Mouse (Mus musculus): ENCODE measurements around the gene Actr5. TPM values are rescaled to one million over a fixed set of nuclear protein-coding genes. Genes with fewer than 3 reads are reported as not detected.

The Actr5 gene
- polyA plus RNA-seq, 1 experiment = 0.53 TPM

GRCm38 (mm10) chr2:158670571-158670970, 45.9 kb downstream of the Actr5 start:
- H3K36me3 ChIP-seq (ENCODE audit: control insufficient read depth) = no peaks in the 10 kb centered on the region
- no peak overlapping the region for H3K4me3 ChIP-seq (replicated peaks)
- peaks cover 51% of the 10 kb centered on the region for H3K27me3 ChIP-seq (ENCODE audit: control insufficient read depth)
- H3K4me1 ChIP-seq (ENCODE audit: control insufficient read depth) = no peaks in the 10 kb centered on the region
- TF ChIP-seq TAL1 (IDR thresholded peaks at IDR 0.05; ENCODE audit: low read length) = no peak
- TF ChIP-seq GATA1 (IDR thresholded peaks at IDR 0.05; ENCODE audit: low read length) = no peak
- no peaks in the 10 kb centered on the region for H3K9me3 ChIP-seq (ENCODE audit: control insufficient read depth, low read length)

GRCm38 (mm10) chr2:158672829-158673228, 48.1 kb downstream of the Actr5 start:
- H3K27me3 ChIP-seq (ENCODE audit: control insufficient read depth) = peaks cover 28% of the 10 kb centered on the region
- TF ChIP-seq GATA1 (IDR thresholded peaks at IDR 0.05; ENCODE audit: low read length) (no peak), TAL1 (IDR thresholded peaks at IDR 0.05; ENCODE audit: low read length) (no peak)
- H3K4me1 ChIP-seq (ENCODE audit: control insufficient read depth) = no peaks in the 10 kb centered on the region
- H3K4me3 ChIP-seq (replicated peaks) = no peak overlapping the region
- H3K36me3 ChIP-seq (ENCODE audit: control insufficient read depth) = no peaks in the 10 kb centered on the region
- no peaks in the 10 kb centered on the region for H3K9me3 ChIP-seq (ENCODE audit: control insufficient read depth, low read length)

- no peaks in the 10 kb centered on the region for H3K4me1 ChIP-seq (ENCODE audit: control insufficient read depth)
- H3K27me3 ChIP-seq (ENCODE audit: control insufficient read depth) = peaks cover 21% of the 10 kb centered on the region
- TF ChIP-seq TAL1 (IDR thresholded peaks at IDR 0.05; ENCODE audit: low read length) (no peak), GATA1 (IDR thresholded peaks at IDR 0.05; ENCODE audit: low read length) (no peak)
- H3K36me3 ChIP-seq (ENCODE audit: control insufficient read depth) = no peaks in the 10 kb centered on the region
- no peak overlapping the region for H3K4me3 ChIP-seq (replicated peaks)
- no peaks in the 10 kb centered on the region for H3K9me3 ChIP-seq (ENCODE audit: control insufficient read depth, low read length)
Observed at GRCm38 (mm10) chr2:158673493-158673892, 48.8 kb downstream of the Actr5 start.

GRCm38 (mm10) chr2:158674131-158674530, 49.4 kb downstream of the Actr5 start:
- no peaks in the 10 kb centered on the region for H3K4me1 ChIP-seq (ENCODE audit: control insufficient read depth)
- peaks cover 15% of the 10 kb centered on the region for H3K27me3 ChIP-seq (ENCODE audit: control insufficient read depth)
- no peak for TF ChIP-seq GATA1 (IDR thresholded peaks at IDR 0.05; ENCODE audit: low read length)
- H3K4me3 ChIP-seq (replicated peaks) = no peak overlapping the region
- no peaks in the 10 kb centered on the region for H3K36me3 ChIP-seq (ENCODE audit: control insufficient read depth)
- no peaks in the 10 kb centered on the region for H3K9me3 ChIP-seq (ENCODE audit: control insufficient read depth, low read length)

GRCm38 (mm10) chr2:158674759-158675158, 50.1 kb downstream of the Actr5 start:
- Histone ChIP-seq H3K9me3 (ENCODE audit: control insufficient read depth, low read length) (no peaks in the 10 kb centered on the region), H3K36me3 (ENCODE audit: control insufficient read depth) (no peaks in the 10 kb centered on the region), H3K4me1 (ENCODE audit: control insufficient read depth) (no peaks in the 10 kb centered on the region), H3K27me3 (ENCODE audit: control insufficient read depth) (peaks cover 9% of the 10 kb centered on the region), H3K4me3 (replicated peaks) (no peak overlapping the region)
- TF ChIP-seq GATA1 (IDR thresholded peaks at IDR 0.05; ENCODE audit: low read length) = no peak
- no peak for TF ChIP-seq TAL1 (IDR thresholded peaks at IDR 0.05; ENCODE audit: low read length)

GRCm38 (mm10) chr2:158675161-158675560, 50.5 kb downstream of the Actr5 start:
- Histone ChIP-seq H3K4me1 (ENCODE audit: control insufficient read depth) (no peaks in the 10 kb centered on the region), H3K36me3 (ENCODE audit: control insufficient read depth) (no peaks in the 10 kb centered on the region), H3K4me3 (replicated peaks) (no peak overlapping the region), H3K9me3 (ENCODE audit: control insufficient read depth, low read length) (no peaks in the 10 kb centered on the region), H3K27me3 (ENCODE audit: control insufficient read depth) (peaks cover 5% of the 10 kb centered on the region)
- TF ChIP-seq GATA1 (IDR thresholded peaks at IDR 0.05; ENCODE audit: low read length) (no peak), TAL1 (IDR thresholded peaks at IDR 0.05; ENCODE audit: low read length) (no peak)

GRCm38 (mm10) chr2:158675907-158676533, 51.3 kb downstream of the Actr5 start:
- Histone ChIP-seq H3K36me3 (ENCODE audit: control insufficient read depth) (no peaks in the 10 kb centered on the region), H3K4me3 (replicated peaks) (no peak overlapping the region), H3K9me3 (ENCODE audit: control insufficient read depth, low read length) (no peaks in the 10 kb centered on the region), H3K4me1 (ENCODE audit: control insufficient read depth) (no peaks in the 10 kb centered on the region), H3K27me3 (ENCODE audit: control insufficient read depth) (no peaks in the 10 kb centered on the region)
- TF ChIP-seq GATA1 (IDR thresholded peaks at IDR 0.05; ENCODE audit: low read length) (no peak), TAL1 (IDR thresholded peaks at IDR 0.05; ENCODE audit: low read length) (no peak)

GRCm38 (mm10) chr2:158677946-158678345, 53.3 kb downstream of the Actr5 start:
- Histone ChIP-seq H3K36me3 (ENCODE audit: control insufficient read depth) (no peaks in the 10 kb centered on the region), H3K9me3 (ENCODE audit: control insufficient read depth, low read length) (no peaks in the 10 kb centered on the region), H3K4me1 (ENCODE audit: control insufficient read depth) (no peaks in the 10 kb centered on the region), H3K4me3 (replicated peaks) (no peak overlapping the region), H3K27me3 (ENCODE audit: control insufficient read depth) (no peaks in the 10 kb centered on the region)
- TF ChIP-seq TAL1 (IDR thresholded peaks at IDR 0.05; ENCODE audit: low read length) = no peak
- no peak for TF ChIP-seq GATA1 (IDR thresholded peaks at IDR 0.05; ENCODE audit: low read length)

GRCm38 (mm10) chr2:158679091-158679490, 54.4 kb downstream of the Actr5 start:
- TF ChIP-seq TAL1 (IDR thresholded peaks at IDR 0.05; ENCODE audit: low read length) = no peak
- no peak for TF ChIP-seq GATA1 (IDR thresholded peaks at IDR 0.05; ENCODE audit: low read length)
- Histone ChIP-seq H3K4me1 (ENCODE audit: control insufficient read depth) (no peaks in the 10 kb centered on the region), H3K9me3 (ENCODE audit: control insufficient read depth, low read length) (no peaks in the 10 kb centered on the region), H3K27me3 (ENCODE audit: control insufficient read depth) (no peaks in the 10 kb centered on the region), H3K36me3 (ENCODE audit: control insufficient read depth) (no peaks in the 10 kb centered on the region), H3K4me3 (replicated peaks) (no peak overlapping the region)

GRCm38 (mm10) chr2:158680357-158680889, 55.7 kb downstream of the Actr5 start:
- H3K27me3 ChIP-seq (ENCODE audit: control insufficient read depth) = no peaks in the 10 kb centered on the region
- H3K4me1 ChIP-seq (ENCODE audit: control insufficient read depth) = no peaks in the 10 kb centered on the region
- H3K4me3 ChIP-seq (replicated peaks) = no peak overlapping the region
- no peak for TF ChIP-seq GATA1 (IDR thresholded peaks at IDR 0.05; ENCODE audit: low read length)
- no peak for TF ChIP-seq TAL1 (IDR thresholded peaks at IDR 0.05; ENCODE audit: low read length)
- no peaks in the 10 kb centered on the region for H3K9me3 ChIP-seq (ENCODE audit: control insufficient read depth, low read length)
- no peaks in the 10 kb centered on the region for H3K36me3 ChIP-seq (ENCODE audit: control insufficient read depth)

Measured in erythroblast, embryonic 14.5 days (primary cell).